Mouse (Mus musculus): ENCODE results near the gene Rarres1. TPM values are rescaled to one million over a fixed set of nuclear protein-coding genes. Genes with fewer than 3 reads are reported as not detected.
A peak's percentile ranks its signal among the peaks of the same experiment; 100 is the strongest.

Rarres1 gene
- polyA plus RNA-seq, 1 experiment from 2014 or later = 3.4 TPM

GRCm38 (mm10) chr3:67459881-67460280 lies 55.4 kb downstream of the Rarres1 start:
- H3K9me3 ChIP-seq (ENCODE audit: control insufficient read depth, low read length) = no peaks in the 10 kb centered on the region
- no peak overlapping the region for H3K4me2 ChIP-seq (replicated peaks; ENCODE audit: low read depth, low read length)
- H3K27ac ChIP-seq (ENCODE audit: low read depth, low read length) = no peak overlapping the region
- no peak overlapping the region for H3K4me3 ChIP-seq (ENCODE audit: low read length)
- peaks cover 58% of the 10 kb centered on the region for H3K36me3 ChIP-seq (ENCODE audit: control insufficient read depth, insufficient read depth, low read length)
- ATAC-seq (ENCODE audit: low FRiP score, low TSS enrichment) = no peak
- H3K27me3 ChIP-seq (ENCODE audit: control insufficient read depth, insufficient read depth, low read length) = no peaks in the 10 kb centered on the region
- H3K4me1 ChIP-seq (ENCODE audit: control insufficient read depth, insufficient read depth, low read length) = 0 out of 2 replicates have a peak, but pooled peaks cover 10% of the 10 kb centered on the region
- WGBS = 88% methylated on average over 3 of the region's 3 CpGs
- no peak overlapping the region for H3K9ac ChIP-seq (ENCODE audit: low read depth, low read length)

GRCm38 (mm10) chr3:67450601-67451210 lies 64.6 kb downstream of the Rarres1 start:
- H3K4me2 ChIP-seq (replicated peaks; ENCODE audit: low read depth, low read length) = no peak overlapping the region
- peaks cover 71% of the 10 kb centered on the region; the same call in 1 of the 2 replicates for H3K36me3 ChIP-seq (ENCODE audit: control insufficient read depth, insufficient read depth, low read length)
- no peak overlapping the region for H3K27ac ChIP-seq (ENCODE audit: low read depth, low read length)
- no peak for ATAC-seq (ENCODE audit: low FRiP score, low TSS enrichment)
- H3K4me3 ChIP-seq (ENCODE audit: low read length) = no peak overlapping the region
- H3K4me1 ChIP-seq (ENCODE audit: control insufficient read depth, insufficient read depth, low read length) = no peaks in the 10 kb centered on the region
- no peaks in the 10 kb centered on the region for H3K9me3 ChIP-seq (ENCODE audit: control insufficient read depth, low read length)
- no peak overlapping the region for H3K9ac ChIP-seq (ENCODE audit: low read depth, low read length)
- 90% methylated on average over 5 of the region's 5 CpGs for WGBS
- H3K27me3 ChIP-seq (ENCODE audit: control insufficient read depth, insufficient read depth, low read length) = no peaks in the 10 kb centered on the region

GRCm38 (mm10) chr3:67449660-67450059 lies 65.7 kb downstream of the Rarres1 start:
- H3K27me3 ChIP-seq (ENCODE audit: control insufficient read depth, insufficient read depth, low read length) = no peaks in the 10 kb centered on the region
- no peak overlapping the region for H3K27ac ChIP-seq (ENCODE audit: low read depth, low read length)
- H3K4me3 ChIP-seq (ENCODE audit: low read length) = no peak overlapping the region
- no peaks in the 10 kb centered on the region for H3K4me1 ChIP-seq (ENCODE audit: control insufficient read depth, insufficient read depth, low read length)
- peaks cover 69% of the 10 kb centered on the region for H3K36me3 ChIP-seq (ENCODE audit: control insufficient read depth, insufficient read depth, low read length)
- no peak overlapping the region for H3K9ac ChIP-seq (ENCODE audit: low read depth, low read length)
- 94% methylated on average over 21 of the region's 21 CpGs for WGBS
- no peaks in the 10 kb centered on the region for H3K9me3 ChIP-seq (ENCODE audit: control insufficient read depth, low read length)
- no peak for ATAC-seq (ENCODE audit: low FRiP score, low TSS enrichment)
- no peak overlapping the region for H3K4me2 ChIP-seq (replicated peaks; ENCODE audit: low read depth, low read length)

- H3K9me3 ChIP-seq (ENCODE audit: control insufficient read depth, low read length) = no peaks in the 10 kb centered on the region
- 91% methylated on average over 2 of the region's 2 CpGs for WGBS
- ATAC-seq (ENCODE audit: low FRiP score, low TSS enrichment) = no peak
- no peak overlapping the region for H3K9ac ChIP-seq (ENCODE audit: low read depth, low read length)
- no peak overlapping the region for H3K4me2 ChIP-seq (replicated peaks; ENCODE audit: low read depth, low read length)
- no peak overlapping the region for H3K4me3 ChIP-seq (ENCODE audit: low read length)
- H3K36me3 ChIP-seq (ENCODE audit: control insufficient read depth, insufficient read depth, low read length) = peaks cover 68% of the 10 kb centered on the region
- H3K4me1 ChIP-seq (ENCODE audit: control insufficient read depth, insufficient read depth, low read length) = no peaks in the 10 kb centered on the region
- no peaks in the 10 kb centered on the region for H3K27me3 ChIP-seq (ENCODE audit: control insufficient read depth, insufficient read depth, low read length)
- H3K27ac ChIP-seq (ENCODE audit: low read depth, low read length) = no peak overlapping the region
Observed at GRCm38 (mm10) chr3:67447143-67447542, 68.2 kb downstream of the Rarres1 start.

- no peak overlapping the region for H3K27ac ChIP-seq (ENCODE audit: low read depth, low read length)
- H3K27me3 ChIP-seq (ENCODE audit: control insufficient read depth, insufficient read depth, low read length) = no peaks in the 10 kb centered on the region
- no peak overlapping the region for H3K4me2 ChIP-seq (replicated peaks; ENCODE audit: low read depth, low read length)
- H3K4me1 ChIP-seq (ENCODE audit: control insufficient read depth, insufficient read depth, low read length) = peaks cover 3% of the 10 kb centered on the region; the same call in 1 of the 2 replicates
- WGBS = 96% methylated on average over 6 of the region's 6 CpGs
- ATAC-seq (ENCODE audit: low FRiP score, low TSS enrichment) = no peak
- H3K4me3 ChIP-seq (ENCODE audit: low read length) = no peak overlapping the region
- H3K36me3 ChIP-seq (ENCODE audit: control insufficient read depth, insufficient read depth, low read length) = peaks cover 55% of the 10 kb centered on the region
- no peaks in the 10 kb centered on the region for H3K9me3 ChIP-seq (ENCODE audit: control insufficient read depth, low read length)
- H3K9ac ChIP-seq (ENCODE audit: low read depth, low read length) = no peak overlapping the region
Observed at GRCm38 (mm10) chr3:67434011-67434410, 81.3 kb downstream of the Rarres1 start.

GRCm38 (mm10) chr3:67429999-67430380 lies 85.3 kb downstream of the Rarres1 start, which contains the start of gene Gfm1:
Gene Gfm1, plus strand, starts transcription at chr3:67430096.
- under 1% methylated on average over 24 of the region's 24 CpGs for WGBS
- Histone ChIP-seq H3K36me3 (ENCODE audit: control insufficient read depth, insufficient read depth, low read length) (peaks cover 24% of the 10 kb centered on the region), H3K4me3 (ENCODE audit: low read length) (peak within 1 kb of the TSS; percentile 98), H3K27me3 (ENCODE audit: control insufficient read depth, insufficient read depth, low read length) (no peaks in the 10 kb centered on the region), H3K9me3 (ENCODE audit: control insufficient read depth, low read length) (peaks cover 7% of the 10 kb centered on the region; the same call in 1 of the 2 replicates), H3K4me1 (ENCODE audit: control insufficient read depth, insufficient read depth, low read length) (peaks cover 3% of the 10 kb centered on the region; the same call in 1 of the 2 replicates), H3K9ac (ENCODE audit: low read depth, low read length) (peak within 1 kb of the TSS; percentile 76), H3K27ac (ENCODE audit: low read depth, low read length) (no peak within 1 kb of the TSS), H3K4me2 (replicated peaks; ENCODE audit: low read depth, low read length) (peak within 1 kb of the TSS; percentile 75)
- peak; percentile 97 for ATAC-seq (ENCODE audit: low FRiP score, low TSS enrichment)

- Histone ChIP-seq H3K9ac (ENCODE audit: low read depth, low read length) (no peak overlapping the region), H3K27ac (ENCODE audit: low read depth, low read length) (no peak overlapping the region), H3K4me1 (ENCODE audit: control insufficient read depth, insufficient read depth, low read length) (peaks cover 3% of the 10 kb centered on the region; the same call in 1 of the 2 replicates), H3K36me3 (ENCODE audit: control insufficient read depth, insufficient read depth, low read length) (peaks cover 23% of the 10 kb centered on the region), H3K4me2 (replicated peaks; ENCODE audit: low read depth, low read length) (peak overlapping the region; percentile 21; the same call in 1 of the 2 replicates), H3K9me3 (ENCODE audit: control insufficient read depth, low read length) (peaks cover 7% of the 10 kb centered on the region; the same call in 1 of the 2 replicates), H3K27me3 (ENCODE audit: control insufficient read depth, insufficient read depth, low read length) (no peaks in the 10 kb centered on the region), H3K4me3 (ENCODE audit: low read length) (peak overlapping the region; percentile 98)
- 32% methylated on average over 8 of the region's 8 CpGs for WGBS
- peak; percentile 79 for ATAC-seq (ENCODE audit: low FRiP score, low TSS enrichment)
Observed at GRCm38 (mm10) chr3:67429338-67429998, 85.9 kb downstream of the Rarres1 start.
